Mouse (Mus musculus) cortical plate, adult 2 months (tissue): ENCODE results near the gene Ror1. TPM values are rescaled to one million over a fixed set of nuclear protein-coding genes. Genes with fewer than 3 reads are reported as not detected.

Experiments used
- H3K27ac ChIP-seq: fragments of 200-500 bp; 2 replicates; pipeline ENCODE4 v1.5.1; 2012; ENCODE audit warnings: low read length, control low read depth, inconsistent platforms; ENCODE audit not compliant: insufficient read depth
- H3K4me1 ChIP-seq: fragments of 200-500 bp; 2 replicates; pipeline ENCODE4 v1.6.1; 2011; ENCODE audit warnings: low read length; ENCODE audit not compliant: control insufficient read depth, insufficient read depth
- H3K4me3 ChIP-seq: fragments of 200-500 bp; 2 replicates; pipeline ENCODE4 v1.5.1; 2011; ENCODE audit warnings: mild to moderate bottlenecking, low read length, control low read depth; ENCODE audit not compliant: insufficient read depth
- CTCF ChIP-seq: fragments of 200-500 bp; IDR thresholded peaks from 2 replicates; pipeline ENCODE4 v1.5.1; 2011; ENCODE audit warnings: mild to moderate bottlenecking, control low read depth, low read length; ENCODE audit not compliant: insufficient read depth; ENCODE audit errors: extremely low read depth
- POLR2A ChIP-seq: fragments of 200-500 bp; IDR thresholded peaks from 2 replicates; pipeline ENCODE4 v1.6.1; 2011; ENCODE audit warnings: mild to moderate bottlenecking, low read length, control low read depth; ENCODE audit not compliant: insufficient read depth; ENCODE audit errors: extremely low read depth
- polyA plus RNA-seq: library from polyadenylated mRNA; depleted of rRNA; stranded (reverse); fragments of >200 nt; gene quantifications from 2 replicates; pipeline ENCODE4 v1.2.3, GENCODE M21; 2012

The Ror1 gene
- polyA plus RNA-seq, 1 experiment: 0.42 TPM

DNA sequence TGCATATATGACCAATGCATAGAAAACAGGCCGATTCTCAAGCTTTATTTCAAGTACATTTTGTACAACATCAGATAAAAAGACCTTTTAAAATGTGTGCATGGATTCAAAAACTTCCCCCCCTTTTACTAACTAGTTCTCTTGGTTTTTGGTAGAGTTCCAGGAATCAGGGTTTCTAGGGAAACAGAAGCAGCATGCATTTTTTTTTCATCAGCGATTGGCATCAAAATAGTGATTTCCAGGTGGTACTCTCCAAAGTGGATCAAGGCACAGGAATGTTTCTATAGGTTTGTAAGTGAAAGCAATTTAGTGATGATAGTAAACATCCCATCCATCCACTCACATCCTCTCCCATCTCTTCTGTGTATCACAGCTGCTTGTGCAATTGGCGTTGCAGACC, 98.5 kb downstream of the Ror1 start:
- TF ChIP-seq CTCF (no peak), POLR2A (no peak)
- H3K4me1 ChIP-seq: no peaks in the 10 kb centered on the region
- no peak overlapping the region for H3K4me3 ChIP-seq
- no peak overlapping the region for H3K27ac ChIP-seq

DNA sequence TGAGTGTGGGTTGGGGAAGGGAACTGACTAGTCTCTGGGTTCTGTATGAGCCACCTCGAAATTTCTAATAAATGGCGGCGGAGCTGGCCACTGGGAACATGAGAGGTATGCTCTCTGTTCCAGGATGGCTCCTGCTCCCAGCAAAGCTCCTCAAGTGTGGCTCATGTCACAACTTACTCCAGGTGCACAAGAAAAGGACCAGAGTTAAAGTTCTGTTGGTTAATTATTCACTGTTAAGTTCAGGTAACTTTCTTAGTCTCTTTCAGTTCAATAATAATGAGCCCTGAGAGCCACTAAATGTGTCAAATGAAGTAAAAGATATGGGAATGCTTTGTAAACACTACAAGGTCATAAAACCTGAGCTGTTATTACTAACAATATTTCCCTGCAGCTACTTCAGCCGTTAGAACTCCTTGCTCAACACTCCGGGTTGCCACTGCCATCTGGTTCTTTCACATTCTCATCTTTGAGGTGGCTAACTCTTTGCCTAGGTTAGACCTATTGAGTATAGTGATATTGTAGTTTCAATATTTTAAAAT, 100.7 kb downstream of the Ror1 start:
- Histone ChIP-seq H3K4me3 (no peak overlapping the region), H3K4me1 (no peaks in the 10 kb centered on the region), H3K27ac (no peak overlapping the region)
- TF ChIP-seq CTCF (no peak), POLR2A (no peak)

DNA sequence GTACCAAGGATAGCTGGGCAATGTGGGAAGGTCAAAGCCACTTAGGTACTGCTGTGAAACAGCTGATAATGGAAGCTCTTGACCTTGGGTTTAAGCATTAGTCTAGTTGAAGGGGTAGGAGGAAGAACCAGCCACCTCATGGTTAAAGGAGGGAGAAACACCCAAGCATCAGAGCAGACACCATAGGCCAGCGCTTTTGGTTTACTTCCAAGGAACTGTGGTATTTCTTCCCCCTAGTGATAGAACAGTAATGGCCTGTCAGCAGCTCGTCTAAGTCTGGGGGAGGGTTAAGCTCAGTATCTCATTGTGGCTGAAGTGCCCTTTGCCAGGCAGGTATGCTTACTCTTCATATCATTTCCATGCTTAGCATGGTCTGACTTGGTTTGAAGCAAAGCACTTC, 102.7 kb downstream of the Ror1 start:
- Histone ChIP-seq H3K27ac (no peak overlapping the region), H3K4me1 (no peaks in the 10 kb centered on the region), H3K4me3 (no peak overlapping the region)
- TF ChIP-seq POLR2A (no peak), CTCF (no peak)

GRCm38 (mm10) chr4:100201322-100201721, 105.7 kb downstream of the Ror1 start:
- Histone ChIP-seq H3K4me3 (no peak overlapping the region), H3K4me1 (no peaks in the 10 kb centered on the region), H3K27ac (no peak overlapping the region)
- no peak for TF ChIP-seq CTCF
- no peak for TF ChIP-seq POLR2A

- no peak for TF ChIP-seq CTCF
- no peak for TF ChIP-seq POLR2A
- no peak overlapping the region for H3K4me3 ChIP-seq
- no peaks in the 10 kb centered on the region for H3K4me1 ChIP-seq
- H3K27ac ChIP-seq: no peak overlapping the region
Observed at GRCm38 (mm10) chr4:100203066-100203465, 107.5 kb downstream of the Ror1 start.

DNA sequence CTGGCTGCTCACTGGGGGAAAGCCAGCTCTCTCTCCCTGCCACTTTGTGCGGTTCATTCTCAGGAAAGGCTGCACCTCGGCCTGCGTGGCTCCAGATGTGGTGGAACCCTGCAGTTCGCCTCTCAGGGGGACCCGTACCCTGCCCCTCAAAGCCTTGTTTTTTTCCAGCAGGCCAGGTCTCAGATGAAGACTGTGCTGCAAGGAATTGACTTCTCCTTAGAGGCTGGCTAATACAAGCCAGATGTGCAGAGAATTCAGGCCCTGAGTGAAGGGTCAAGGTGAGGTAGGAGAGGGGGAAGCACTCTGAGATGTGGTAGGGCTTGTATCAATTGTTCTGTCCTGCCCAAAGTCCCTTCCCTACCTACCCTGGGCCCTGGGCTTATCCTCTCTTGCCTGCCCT, 108.1 kb downstream of the Ror1 start:
- Histone ChIP-seq H3K27ac (no peak overlapping the region), H3K4me1 (no peaks in the 10 kb centered on the region), H3K4me3 (no peak overlapping the region)
- TF ChIP-seq POLR2A: no peak
- TF ChIP-seq CTCF: no peak

DNA sequence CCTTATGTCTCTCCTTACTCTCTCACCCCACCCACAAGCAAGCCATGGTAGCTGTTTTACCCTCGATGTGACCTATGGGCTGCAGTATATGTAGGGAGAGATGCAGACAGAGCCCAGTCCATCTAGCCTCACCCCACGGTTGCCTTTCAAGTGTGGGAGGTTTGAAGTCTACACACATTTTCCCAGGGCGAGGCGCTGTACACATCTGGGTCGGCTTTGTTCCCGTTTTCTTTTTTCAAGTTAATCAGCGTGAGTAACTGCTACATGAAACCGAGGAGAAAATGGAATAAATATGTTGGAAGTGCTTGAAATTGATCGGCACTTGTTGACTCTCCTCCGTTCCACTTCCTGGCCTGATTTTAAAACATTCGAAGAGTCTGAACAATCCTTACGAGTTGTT, 108.8 kb downstream of the Ror1 start:
- Histone ChIP-seq H3K27ac (no peak overlapping the region), H3K4me3 (no peak overlapping the region), H3K4me1 (no peaks in the 10 kb centered on the region)
- TF ChIP-seq CTCF: no peak
- no peak for TF ChIP-seq POLR2A

- TF ChIP-seq CTCF (no peak), POLR2A (no peak)
- H3K4me1 ChIP-seq: no peaks in the 10 kb centered on the region
- H3K4me3 ChIP-seq: no peak overlapping the region
- H3K27ac ChIP-seq: no peak overlapping the region
Observed at GRCm38 (mm10) chr4:100208081-100208480, 112.5 kb downstream of the Ror1 start.

DNA sequence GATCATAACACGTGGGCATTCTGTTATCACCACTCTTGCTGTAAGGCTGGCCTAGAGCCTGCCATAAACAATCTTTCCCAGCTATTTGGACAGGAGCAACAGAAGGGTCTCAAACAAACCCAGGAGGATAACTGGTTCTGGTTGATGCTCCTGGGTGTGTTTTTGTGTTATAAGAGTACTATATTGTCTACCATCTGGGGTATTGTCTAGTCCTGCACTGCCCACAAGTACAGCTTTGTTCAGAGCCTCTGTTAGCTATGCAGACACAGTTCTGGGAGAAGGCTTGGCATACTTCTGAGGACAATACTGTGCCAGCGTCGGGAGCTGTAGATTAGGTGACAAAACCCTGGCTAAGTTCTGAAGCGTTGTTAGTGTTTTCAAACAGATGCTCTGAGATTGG, 113.5 kb downstream of the Ror1 start:
- Histone ChIP-seq H3K4me1 (no peaks in the 10 kb centered on the region), H3K4me3 (no peak overlapping the region), H3K27ac (no peak overlapping the region)
- TF ChIP-seq CTCF (no peak), POLR2A (no peak)

DNA sequence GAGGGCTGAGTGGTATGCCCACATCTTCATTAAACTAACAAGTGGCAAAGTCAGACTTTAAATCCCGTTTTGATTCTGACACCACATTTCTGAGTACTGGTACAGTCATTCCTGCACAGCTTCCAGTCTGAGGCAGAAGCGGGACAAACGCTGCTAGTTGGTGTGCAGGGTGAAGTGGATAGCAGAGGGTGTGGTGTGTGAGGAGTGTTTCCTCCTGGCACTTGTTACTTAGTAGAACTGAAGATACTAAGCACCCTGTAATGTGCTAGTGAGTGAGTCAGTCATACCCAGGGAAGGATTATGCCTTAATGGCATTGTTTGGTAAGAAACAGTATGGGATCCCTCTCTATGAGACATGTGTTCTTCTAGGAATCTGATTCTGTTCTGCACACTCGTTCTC, 115.7 kb downstream of the Ror1 start:
- Histone ChIP-seq H3K27ac (no peak overlapping the region), H3K4me1 (no peaks in the 10 kb centered on the region), H3K4me3 (no peak overlapping the region)
- TF ChIP-seq POLR2A (no peak), CTCF (no peak)
